Mouse (Mus musculus): ENCODE measurements at regions not wholly inside any gene's neighbourhood (a gene's known extent, or its start where the extent isn't known, plus 50 kb on each side); places are given as distances from the start of the nearest gene placed in this dataset.

GRCm38 (mm10) chr1:92776353-92776752 lies 55.1 kb upstream of the Gpc1 start:
- no peak overlapping the region for H3K27ac ChIP-seq (replicated peaks)
- peaks cover 37% of the 10 kb centered on the region for H3K4me1 ChIP-seq
- H3K4me3 ChIP-seq, result no peak overlapping the region
- no peaks in the 10 kb centered on the region for H3K27me3 ChIP-seq (ENCODE audit: low read depth, poor library complexity, severe bottlenecking)
- no peak for DNase-seq (ENCODE audit: low spot score)
- WGBS, result 83% methylated on average over 4 of the region's 4 CpGs
- H3K36me3 ChIP-seq, result no peaks in the 10 kb centered on the region
- H3K9me3 ChIP-seq (replicated peaks), result no peaks in the 10 kb centered on the region

GRCm38 (mm10) chr1:92775908-92776307 lies 55.5 kb upstream of the Gpc1 start:
- Histone ChIP-seq H3K36me3 (no peaks in the 10 kb centered on the region), H3K4me1 (peaks cover 37% of the 10 kb centered on the region), H3K9me3 (replicated peaks) (no peaks in the 10 kb centered on the region), H3K27me3 (ENCODE audit: low read depth, poor library complexity, severe bottlenecking) (no peaks in the 10 kb centered on the region), H3K4me3 (no peak overlapping the region), H3K27ac (replicated peaks) (no peak overlapping the region)
- DNase-seq (ENCODE audit: low spot score), result no peak
- WGBS, result 80% methylated on average over 3 of the region's 3 CpGs

- Histone ChIP-seq H3K27ac (replicated peaks) (peak overlapping the region; percentile 35), H3K4me1 (peaks cover 41% of the 10 kb centered on the region), H3K4me3 (no peak overlapping the region), H3K27me3 (ENCODE audit: low read depth, poor library complexity, severe bottlenecking) (no peaks in the 10 kb centered on the region), H3K36me3 (no peaks in the 10 kb centered on the region), H3K9me3 (replicated peaks) (no peaks in the 10 kb centered on the region)
- DNase-seq (ENCODE audit: low spot score), result peak; percentile 24
- 48% methylated on average over 16 of the region's 16 CpGs for WGBS
These were observed 56.4 kb upstream of the Gpc1 start for GRCm38 (mm10) chr1:92774743-92775692.

DNA sequence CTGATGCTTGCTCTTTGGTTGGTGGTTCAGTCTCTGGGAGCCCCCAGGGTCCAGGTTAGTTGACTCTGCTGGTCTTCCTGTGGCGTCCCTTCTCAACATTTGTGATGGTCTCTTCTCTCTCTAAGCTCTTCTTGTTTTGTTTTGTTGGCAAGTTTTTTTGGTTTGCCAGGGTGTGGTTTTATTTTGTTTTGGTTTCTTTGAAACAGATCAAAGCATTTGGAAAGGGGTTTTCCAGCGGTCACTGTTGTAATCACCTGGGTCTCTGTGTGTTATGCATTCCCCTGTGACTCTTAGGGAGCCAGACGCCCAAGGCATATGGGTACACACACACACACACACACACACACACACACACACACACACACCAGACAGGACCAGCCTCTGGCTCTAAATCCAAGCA lies 57.4 kb upstream of the Gpc1 start:
- Histone ChIP-seq H3K36me3 (no peaks in the 10 kb centered on the region), H3K9me3 (replicated peaks) (no peaks in the 10 kb centered on the region), H3K4me1 (peaks cover 50% of the 10 kb centered on the region), H3K27me3 (ENCODE audit: low read depth, poor library complexity, severe bottlenecking) (no peaks in the 10 kb centered on the region), H3K4me3 (no peak overlapping the region), H3K27ac (replicated peaks) (peak overlapping the region; percentile 55)
- WGBS, result 78% methylated on average over 3 of the region's 3 CpGs
- DNase-seq (ENCODE audit: low spot score), result no peak

DNA sequence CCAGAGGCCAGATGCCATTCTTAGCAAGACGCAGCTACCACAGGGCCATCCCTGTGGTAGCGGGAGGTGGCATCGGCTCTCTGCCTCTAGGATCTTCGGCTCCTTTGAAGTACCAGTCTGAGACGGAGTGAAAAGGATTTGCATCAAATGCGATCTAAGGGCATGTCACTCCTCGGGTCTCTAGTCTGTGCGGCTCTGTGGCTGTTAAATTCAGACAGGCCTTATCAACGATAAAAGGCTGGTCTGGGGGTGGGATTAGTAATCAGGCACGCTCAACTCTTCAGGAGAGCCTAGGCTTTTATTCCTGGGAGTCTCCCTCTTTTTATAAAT lies 58.7 kb upstream of the Gpc1 start:
- WGBS, result 43% methylated on average over 10 of the region's 10 CpGs
- Histone ChIP-seq H3K4me3 (no peak overlapping the region), H3K27ac (replicated peaks) (peak overlapping the region; percentile 74), H3K4me1 (peaks cover 52% of the 10 kb centered on the region), H3K9me3 (replicated peaks) (no peaks in the 10 kb centered on the region), H3K27me3 (ENCODE audit: low read depth, poor library complexity, severe bottlenecking) (no peaks in the 10 kb centered on the region), H3K36me3 (no peaks in the 10 kb centered on the region)
- peak; percentile 37 for DNase-seq (ENCODE audit: low spot score)

DNA sequence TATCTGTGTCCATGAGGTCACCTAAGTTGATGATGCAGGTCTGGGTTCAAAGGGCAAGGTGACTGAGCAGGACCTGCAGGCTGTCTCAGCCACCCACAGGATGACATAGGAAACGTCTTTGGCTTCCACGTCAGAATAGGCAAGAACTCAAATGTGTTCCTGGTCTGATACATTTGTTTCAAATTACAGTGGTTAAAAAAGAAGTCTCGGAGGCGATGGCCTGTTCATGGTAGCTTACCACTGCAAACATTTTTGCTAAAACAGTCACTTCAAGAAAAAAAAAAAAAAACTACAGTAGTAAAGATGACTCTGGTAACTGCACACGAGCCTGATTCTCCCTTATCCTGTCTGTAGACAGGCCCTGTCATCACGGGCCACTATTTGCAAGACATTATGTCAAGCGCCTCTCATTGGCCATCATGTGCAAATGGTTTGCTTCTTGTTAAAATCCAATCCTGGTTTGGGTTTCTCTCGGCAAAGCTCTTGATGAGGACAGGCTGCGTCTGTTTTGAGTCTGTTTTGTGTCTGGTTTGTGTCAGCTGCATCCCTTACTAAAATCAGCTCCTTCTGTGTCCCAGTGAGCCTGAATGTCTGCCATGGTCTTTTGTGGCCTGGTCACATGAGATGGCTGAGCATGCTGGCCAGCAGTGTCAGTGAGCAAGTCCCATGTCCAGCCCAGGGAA lies 59.2 kb upstream of the Gpc1 start:
- H3K9me3 ChIP-seq (replicated peaks), result no peaks in the 10 kb centered on the region
- no peaks in the 10 kb centered on the region for H3K36me3 ChIP-seq
- peaks cover 57% of the 10 kb centered on the region for H3K4me1 ChIP-seq
- peak overlapping the region; percentile 74 for H3K27ac ChIP-seq (replicated peaks)
- H3K27me3 ChIP-seq (ENCODE audit: low read depth, poor library complexity, severe bottlenecking), result no peaks in the 10 kb centered on the region
- 75% methylated on average over 9 of the region's 9 CpGs for WGBS
- H3K4me3 ChIP-seq, result no peak overlapping the region
- DNase-seq (ENCODE audit: low spot score), result no peak

GRCm38 (mm10) chr1:92769696-92770095 lies 61.7 kb upstream of the Gpc1 start:
- Histone ChIP-seq H3K27me3 (ENCODE audit: low read depth, poor library complexity, severe bottlenecking) (no peaks in the 10 kb centered on the region), H3K36me3 (no peaks in the 10 kb centered on the region), H3K9me3 (replicated peaks) (no peaks in the 10 kb centered on the region), H3K27ac (replicated peaks) (peak overlapping the region; percentile 18), H3K4me3 (no peak overlapping the region), H3K4me1 (peaks cover 54% of the 10 kb centered on the region)
- 75% methylated on average over 7 of the region's 7 CpGs for WGBS
- no peak for DNase-seq (ENCODE audit: low spot score)

GRCm38 (mm10) chr1:92769156-92769555 lies 62.3 kb upstream of the Gpc1 start:
- Histone ChIP-seq H3K9me3 (replicated peaks) (no peaks in the 10 kb centered on the region), H3K36me3 (no peaks in the 10 kb centered on the region), H3K27ac (replicated peaks) (no peak overlapping the region), H3K4me1 (peaks cover 50% of the 10 kb centered on the region), H3K4me3 (no peak overlapping the region), H3K27me3 (ENCODE audit: low read depth, poor library complexity, severe bottlenecking) (no peaks in the 10 kb centered on the region)
- no peak for DNase-seq (ENCODE audit: low spot score)
- WGBS, result 79% methylated on average over 4 of the region's 4 CpGs

DNA sequence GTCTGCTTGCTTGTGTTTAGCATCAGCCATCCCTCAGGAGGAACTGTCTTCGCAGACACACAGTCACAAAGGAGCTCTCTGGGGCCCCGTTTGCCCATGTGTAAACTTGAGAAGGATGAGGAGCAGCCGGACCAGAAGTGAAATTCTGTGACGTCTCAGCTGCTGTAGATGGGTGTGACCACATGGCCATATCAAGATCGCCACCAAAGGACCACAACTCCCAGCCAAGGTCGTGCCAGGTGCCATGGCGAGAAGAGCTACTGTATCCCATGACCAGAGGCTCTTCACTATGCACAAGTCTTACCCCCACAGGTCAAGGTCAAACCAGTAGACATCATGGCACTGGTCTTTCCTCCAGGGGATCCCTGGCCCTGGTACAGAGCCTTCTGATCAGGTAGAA lies 64.9 kb upstream of the Gpc1 start:
- Histone ChIP-seq H3K27ac (replicated peaks) (no peak overlapping the region), H3K27me3 (ENCODE audit: low read depth, poor library complexity, severe bottlenecking) (no peaks in the 10 kb centered on the region), H3K9me3 (replicated peaks) (no peaks in the 10 kb centered on the region), H3K4me1 (peaks cover 40% of the 10 kb centered on the region), H3K36me3 (no peaks in the 10 kb centered on the region), H3K4me3 (no peak overlapping the region)
- WGBS, result 91% methylated on average over 7 of the region's 7 CpGs
- no peak for DNase-seq (ENCODE audit: low spot score)

GRCm38 (mm10) chr1:92754793-92755488 lies 76.5 kb upstream of the Gpc1 start:
- Histone ChIP-seq H3K27ac (replicated peaks) (no peak overlapping the region), H3K9me3 (replicated peaks) (no peaks in the 10 kb centered on the region), H3K27me3 (ENCODE audit: low read depth, poor library complexity, severe bottlenecking) (no peaks in the 10 kb centered on the region), H3K36me3 (no peaks in the 10 kb centered on the region), H3K4me1 (peaks cover 9% of the 10 kb centered on the region), H3K4me3 (no peak overlapping the region)
- WGBS, result 77% methylated on average over 20 of the region's 20 CpGs
- DNase-seq (ENCODE audit: low spot score), result no peak

- no peaks in the 10 kb centered on the region for H3K36me3 ChIP-seq
- H3K27me3 ChIP-seq (ENCODE audit: low read depth, poor library complexity, severe bottlenecking), result no peaks in the 10 kb centered on the region
- no peaks in the 10 kb centered on the region for H3K9me3 ChIP-seq (replicated peaks)
- 76% methylated on average over 4 of the region's 4 CpGs for WGBS
- peaks cover 9% of the 10 kb centered on the region for H3K4me1 ChIP-seq
- H3K4me3 ChIP-seq, result no peak overlapping the region
- H3K27ac ChIP-seq (replicated peaks), result peak overlapping the region; percentile 33; the same call in 1 of the 2 replicates
- no peak for DNase-seq (ENCODE audit: low spot score)
These were observed 79.7 kb upstream of the Gpc1 start for GRCm38 (mm10) chr1:92751700-92752136.

DNA sequence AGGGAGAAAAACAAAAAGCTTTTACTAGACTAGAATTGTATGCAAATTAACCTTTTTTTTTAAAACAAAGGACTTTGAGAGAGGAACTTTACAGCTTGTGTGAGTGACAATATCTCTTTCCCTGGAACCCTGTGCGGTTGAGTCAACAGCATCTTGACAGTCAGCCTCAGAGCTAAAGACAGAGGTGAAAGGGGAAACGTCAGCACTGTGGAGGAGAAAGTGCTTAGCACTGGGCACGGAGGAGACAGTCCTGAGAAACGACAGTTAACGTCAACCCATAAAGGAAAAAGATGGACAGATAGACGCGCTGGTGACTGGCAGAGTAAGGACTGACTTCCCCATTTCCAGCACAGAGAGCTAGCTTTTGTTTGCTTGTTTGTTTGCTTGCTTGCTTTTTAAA lies 82.0 kb upstream of the Gpc1 start:
- 72% methylated on average over 7 of the region's 7 CpGs for WGBS
- no peak for DNase-seq (ENCODE audit: low spot score)
- Histone ChIP-seq H3K27ac (replicated peaks) (no peak overlapping the region), H3K36me3 (no peaks in the 10 kb centered on the region), H3K27me3 (ENCODE audit: low read depth, poor library complexity, severe bottlenecking) (no peaks in the 10 kb centered on the region), H3K4me1 (peaks cover 9% of the 10 kb centered on the region), H3K9me3 (replicated peaks) (no peaks in the 10 kb centered on the region), H3K4me3 (no peak overlapping the region)
